In genomic region chr11:61649163-61649580, GRCm38 (mm10) we compare ENCODE assay signal across 15 mouse cellular contexts. TPM values are rescaled to one million over a fixed set of nuclear protein-coding genes. Genes with fewer than 3 reads are reported as not detected.
"Had no signal": no experiment of that assay in that cellular context is flagged by ENCODE, and none has a peak within 500 bp of the region (broad histone marks: within the 10 kb centered on the region; RNA-seq: fewer than 3 reads in every experiment).

No protein-coding gene starts in this region.

- H3K27ac ChIP-seq: liver, embryonic 14.5 days; midbrain, embryonic 10.5 days; midbrain, embryonic 12.5 days; neural tube, embryonic 13.5 days; stomach, embryonic 15.5 days; stomach, postnatal 0 days had no signal

- H3K9me3 ChIP-seq: midbrain, embryonic 10.5 days; midbrain, embryonic 12.5 days; neural tube, embryonic 13.5 days; stomach, embryonic 15.5 days had no signal

- DNase-seq: lung, adult 18-20 months; lung, embryonic 14.5 days; lung, postnatal 10 days; lung, postnatal 4 days; midbrain, embryonic 14.5 days had no signal

- H3K4me2 ChIP-seq: lung, embryonic 14.5 days; midbrain, embryonic 12.5 days; neural tube, embryonic 13.5 days; stomach, embryonic 15.5 days had no signal

- H3K36me3 ChIP-seq: midbrain, embryonic 10.5 days; midbrain, embryonic 12.5 days; neural tube, embryonic 13.5 days; stomach, embryonic 15.5 days had no signal

- H3K4me3 ChIP-seq: midbrain, embryonic 10.5 days; midbrain, embryonic 12.5 days; myocyte; neural tube, embryonic 13.5 days; stomach, embryonic 15.5 days had no signal

- H3K4me1 ChIP-seq: midbrain, embryonic 10.5 days; midbrain, embryonic 12.5 days; neural tube, embryonic 13.5 days had no signal

- H3K27me3 ChIP-seq: midbrain, embryonic 12.5 days; neural tube, embryonic 13.5 days; stomach, embryonic 15.5 days had no signal

- H3K9ac ChIP-seq: liver, embryonic 14.5 days; lung, embryonic 14.5 days; midbrain, embryonic 12.5 days; neural tube, embryonic 13.5 days; stomach, embryonic 15.5 days had no signal

- ATAC-seq: midbrain, embryonic 16.5 days had no signal

RNA-seq across cellular contexts. Expression of gene Fam83g, which starts 34.7 kb away (rescaled TPM):
- total RNA-seq: megakaryocyte, adult 5-6 weeks; megakaryocyte-erythroid progenitor cell, adult 5-6 weeks had no signal
- polyA plus RNA-seq: myocyte had no signal
